Mouse (Mus musculus) Muller cell, postnatal 12 days (primary cell): ENCODE results near the gene Ccdc42.

Experiments used
- DNase-seq: peaks from one replicate; pipeline ENCODE4 v3.0.0-alpha.2; 2015; ENCODE audit errors: inconsistent ontology term

The Ccdc42 gene

GRCm38 (mm10) chr11:68585890-68586289 is 931 bp upstream of the Ccdc42 start:
- no peak for DNase-seq

GRCm38 (mm10) chr11:68589055-68589809 is 2.4 kb downstream of the Ccdc42 start:
- peak; percentile 49 for DNase-seq

GRCm38 (mm10) chr11:68591708-68592107 is 4.9 kb downstream of the Ccdc42 start:
- DNase-seq, result no peak

- DNase-seq, result no peak
Observed at GRCm38 (mm10) chr11:68593247-68593646, 6.4 kb downstream of the Ccdc42 start.

GRCm38 (mm10) chr11:68597912-68598311 is 11.1 kb downstream of the Ccdc42 start:
- no peak for DNase-seq

- no peak for DNase-seq
Observed at GRCm38 (mm10) chr11:68600551-68601021, 13.8 kb downstream of the Ccdc42 start.

- DNase-seq, result no peak
Observed at GRCm38 (mm10) chr11:68601486-68601991, 14.7 kb downstream of the Ccdc42 start.

GRCm38 (mm10) chr11:68602200-68602931 is 15.5 kb downstream of the Ccdc42 start:
- DNase-seq, result peak; percentile 45

- DNase-seq, result no peak
Observed at GRCm38 (mm10) chr11:68607046-68607445, 20.2 kb downstream of the Ccdc42 start.

- DNase-seq, result no peak
Observed at GRCm38 (mm10) chr11:68609910-68610566, 23.2 kb downstream of the Ccdc42 start.

GRCm38 (mm10) chr11:68610567-68610947 is 23.7 kb downstream of the Ccdc42 start:
- DNase-seq, result no peak

GRCm38 (mm10) chr11:68613071-68613711 is 26.4 kb downstream of the Ccdc42 start:
- DNase-seq, result no peak

- no peak for DNase-seq
Observed at GRCm38 (mm10) chr11:68622751-68623150, 35.9 kb downstream of the Ccdc42 start.

- DNase-seq, result peak; percentile 79
Observed at GRCm38 (mm10) chr11:68623225-68623870, 36.5 kb downstream of the Ccdc42 start.

GRCm38 (mm10) chr11:68623871-68624258 is 37.0 kb downstream of the Ccdc42 start:
- DNase-seq, result no peak

- no peak for DNase-seq
Observed at GRCm38 (mm10) chr11:68631611-68632316, 44.9 kb downstream of the Ccdc42 start.

- peak; percentile 68 for DNase-seq
Observed at GRCm38 (mm10) chr11:68637861-68638615, 51.2 kb downstream of the Ccdc42 start.

- no peak for DNase-seq
Observed at GRCm38 (mm10) chr11:68641361-68641760, 54.5 kb downstream of the Ccdc42 start.

- DNase-seq, result no peak
Observed at GRCm38 (mm10) chr11:68644781-68645180, 58.0 kb downstream of the Ccdc42 start.
